Mouse (Mus musculus) hindbrain, embryonic 12.5 days (tissue): ENCODE data around the gene Rgs12. TPM values are rescaled to one million over a fixed set of nuclear protein-coding genes. Genes with fewer than 3 reads are reported as not detected.
A peak's percentile ranks its signal among the peaks of the same experiment; 100 is the strongest.

Experiments used
- ATAC-seq: fragments of 200-750 bp; cut with Nextera tagmentation; 2 replicates; pipeline ENCODE4 v1.8.0; 2017; ENCODE audit warnings: moderate TSS enrichment; ENCODE audit not compliant: low FRiP score
- H3K27ac ChIP-seq: fragments of 300-500 bp; sonication (generic); 2 replicates; pipeline ENCODE4 v1.5.1; 2016; ENCODE audit warnings: mild to moderate bottlenecking
- H3K27me3 ChIP-seq: fragments of 300-500 bp; sonication (generic); 2 replicates; pipeline ENCODE4 v1.6.1; 2016; ENCODE audit warnings: mild to moderate bottlenecking
- H3K36me3 ChIP-seq: fragments of 300-500 bp; sonication (generic); 2 replicates; pipeline ENCODE4 v1.6.1; 2016; ENCODE audit warnings: mild to moderate bottlenecking
- H3K4me1 ChIP-seq: fragments of 300-500 bp; sonication (generic); 2 replicates; pipeline ENCODE4 v1.6.1; 2016
- H3K4me2 ChIP-seq: fragments of 300-500 bp; sonication (generic); replicated peaks from 2 replicates; pipeline ENCODE4 v1.6.1; 2016; ENCODE audit warnings: mild to moderate bottlenecking
- H3K4me3 ChIP-seq: fragments of 300-500 bp; sonication (generic); 2 replicates; pipeline ENCODE4 v1.5.1; 2016; ENCODE audit warnings: mild to moderate bottlenecking
- H3K9ac ChIP-seq: fragments of 300-500 bp; sonication (generic); 2 replicates; pipeline ENCODE4 v1.6.1; 2016; ENCODE audit warnings: mild to moderate bottlenecking, moderate library complexity
- H3K9me3 ChIP-seq: fragments of 300-500 bp; sonication (generic); replicated peaks from 2 replicates; pipeline ENCODE4 v1.6.1; 2016; ENCODE audit warnings: mild to moderate bottlenecking
- WGBS: fragments of 180-500 bp; shearing (Covaris S2); methylation state at CpG from one replicate; pipeline ENCODE4 v1.1.7; 2016; 5-methylcytosine and 5-hydroxymethylcytosine counted together
- polyA plus RNA-seq: library from polyadenylated mRNA; unstranded; fragments of >200 nt; fragmentation: Nextera tagmentation; extraction: Ambion mirVana; gene quantifications from 2 replicates; pipeline ENCODE4 v1.2.1, GENCODE M21; 2016

Gene Rgs12
- polyA plus RNA-seq: 65.3 and 67.3 TPM in 2 replicates

DNA sequence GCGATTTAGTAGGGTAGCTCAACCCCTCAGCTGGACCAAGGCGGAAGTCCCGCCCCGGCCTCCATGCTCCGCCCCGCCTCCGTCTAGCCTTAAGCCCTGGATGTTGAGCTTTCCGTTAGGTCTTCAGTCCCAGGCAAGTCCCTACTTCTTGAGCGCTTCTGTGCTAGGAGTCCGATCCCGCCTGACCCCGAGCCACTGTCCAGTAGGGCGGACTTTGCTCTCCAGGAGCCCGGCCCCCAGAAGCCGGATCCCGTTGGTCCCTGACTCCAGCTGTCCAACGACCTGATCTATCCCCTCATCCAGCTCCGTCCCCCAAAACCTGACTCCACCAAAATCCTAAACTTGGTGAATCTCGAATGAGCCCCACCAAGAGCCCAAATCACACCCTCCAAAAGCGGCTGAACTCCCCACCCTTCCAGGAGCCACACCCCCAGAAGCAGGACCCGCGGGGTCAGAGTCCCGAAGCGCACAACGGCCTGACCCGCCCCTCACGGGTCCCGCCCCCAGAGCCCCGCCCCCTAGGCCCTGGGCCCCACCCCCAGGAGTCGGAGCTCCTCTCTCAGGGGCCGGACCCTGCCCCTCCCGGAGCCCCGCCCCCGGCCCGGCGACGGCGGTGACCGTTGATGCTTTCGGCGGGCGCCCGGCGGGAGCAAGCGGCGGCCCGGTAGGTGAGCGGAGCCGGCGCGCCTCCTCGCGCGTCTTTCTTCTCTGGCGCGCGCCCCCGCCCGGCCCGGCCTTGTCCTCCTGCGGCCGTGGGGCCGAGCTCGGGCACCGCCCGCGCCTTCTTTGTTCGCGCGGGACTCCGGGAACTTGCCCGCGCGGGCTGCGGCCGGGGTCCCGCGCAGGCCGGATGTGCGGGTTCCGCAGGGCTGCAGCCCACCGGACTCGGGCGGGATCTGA is at the start of gene Rgs12:
Rgs12 (plus strand) TSS at position 585 of the 900 bp plus-strand sequence.
- no peaks in the 10 kb centered on the region for H3K27me3 ChIP-seq
- peak within 1 kb of the TSS; percentile 97 for H3K27ac ChIP-seq
- peak within 1 kb of the TSS; percentile 91 for H3K4me3 ChIP-seq
- under 1% methylated on average over 73 of the region's 84 CpGs for WGBS
- peaks cover 8% of the 10 kb centered on the region for H3K9me3 ChIP-seq
- ATAC-seq: peak; percentile 90
- peaks cover 29% of the 10 kb centered on the region for H3K4me1 ChIP-seq
- peak within 1 kb of the TSS; percentile 63 for H3K4me2 ChIP-seq
- H3K9ac ChIP-seq: peak within 1 kb of the TSS; percentile 97
- H3K36me3 ChIP-seq: 0 out of 2 replicates have a peak, but pooled peaks cover 3% of the 10 kb centered on the region

DNA sequence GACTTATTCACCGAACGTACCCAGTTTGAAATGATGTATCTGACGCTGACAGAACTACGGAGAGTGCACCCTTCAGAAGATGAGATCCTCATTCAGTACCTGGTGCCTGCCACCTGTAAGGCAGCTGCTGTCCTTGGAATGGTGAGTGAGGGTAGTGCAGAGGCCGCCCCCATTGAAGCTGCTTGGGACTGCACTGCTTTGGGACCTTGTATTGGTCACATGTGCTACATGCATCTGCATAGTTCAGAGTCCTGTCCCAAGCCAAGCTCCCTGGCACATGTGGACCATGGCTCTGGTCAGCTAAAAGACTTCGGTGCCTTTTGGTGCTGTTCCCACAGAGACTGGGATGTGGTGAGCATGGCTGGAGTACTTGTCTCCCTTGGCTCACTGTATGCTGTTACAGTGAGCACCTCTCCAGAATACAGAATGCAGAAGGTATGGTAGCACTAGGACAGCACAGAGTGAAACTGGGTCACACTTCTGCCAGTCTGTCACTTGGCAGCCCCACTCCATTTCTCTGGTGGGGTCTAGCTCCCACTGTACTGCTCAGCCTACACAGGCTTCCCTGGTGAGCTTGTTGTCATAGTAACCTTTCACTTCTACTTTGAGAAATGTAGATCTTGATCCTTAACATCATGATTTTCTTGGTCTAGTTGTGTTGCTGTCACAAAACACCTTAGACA is 49.3 kb upstream of the Rgs12 start:
- H3K36me3 ChIP-seq: peaks cover 81% of the 10 kb centered on the region
- 94% methylated on average over 6 of the region's 6 CpGs for WGBS
- no peak overlapping the region for H3K4me2 ChIP-seq
- no peak overlapping the region for H3K4me3 ChIP-seq
- H3K27me3 ChIP-seq: no peaks in the 10 kb centered on the region
- H3K9ac ChIP-seq: no peak overlapping the region
- H3K4me1 ChIP-seq: no peaks in the 10 kb centered on the region
- no peak for ATAC-seq
- no peak overlapping the region for H3K27ac ChIP-seq
- no peaks in the 10 kb centered on the region for H3K9me3 ChIP-seq

- Histone ChIP-seq H3K27ac (no peak overlapping the region), H3K4me1 (no peaks in the 10 kb centered on the region), H3K4me3 (no peak overlapping the region), H3K9ac (no peak overlapping the region), H3K9me3 (no peaks in the 10 kb centered on the region), H3K36me3 (peaks cover 88% of the 10 kb centered on the region), H3K4me2 (no peak overlapping the region), H3K27me3 (no peaks in the 10 kb centered on the region)
- no peak for ATAC-seq
Observed at GRCm38 (mm10) chr5:34902371-34902770, 46.9 kb upstream of the Rgs12 start.

- no peak for ATAC-seq
- H3K36me3 ChIP-seq: peaks cover 87% of the 10 kb centered on the region
- 95% methylated on average over 5 of the region's 5 CpGs for WGBS
Observed at GRCm38 (mm10) chr5:34902811-34903385, 46.3 kb upstream of the Rgs12 start.

GRCm38 (mm10) chr5:34904412-34904811 is 44.8 kb upstream of the Rgs12 start:
- H3K4me3 ChIP-seq: no peak overlapping the region
- H3K9me3 ChIP-seq: no peaks in the 10 kb centered on the region
- no peak for ATAC-seq
- no peak overlapping the region for H3K9ac ChIP-seq
- H3K4me2 ChIP-seq: no peak overlapping the region
- peaks cover 86% of the 10 kb centered on the region for H3K36me3 ChIP-seq
- no peak overlapping the region for H3K27ac ChIP-seq
- H3K27me3 ChIP-seq: no peaks in the 10 kb centered on the region
- no peaks in the 10 kb centered on the region for H3K4me1 ChIP-seq

More at GRCm38 (mm10) chr5:34902811-34903385, 46.3 kb upstream of the Rgs12 start:
- Histone ChIP-seq H3K4me2 (no peak overlapping the region), H3K27ac (no peak overlapping the region), H3K9ac (no peak overlapping the region), H3K4me3 (no peak overlapping the region), H3K27me3 (no peaks in the 10 kb centered on the region), H3K4me1 (no peaks in the 10 kb centered on the region), H3K9me3 (no peaks in the 10 kb centered on the region)

GRCm38 (mm10) chr5:34907230-34907629 is 42.0 kb upstream of the Rgs12 start:
- H3K4me1 ChIP-seq: no peaks in the 10 kb centered on the region
- ATAC-seq: no peak
- H3K4me3 ChIP-seq: no peak overlapping the region
- H3K4me2 ChIP-seq: no peak overlapping the region
- peaks cover 78% of the 10 kb centered on the region for H3K36me3 ChIP-seq
- H3K9ac ChIP-seq: no peak overlapping the region
- H3K27me3 ChIP-seq: no peaks in the 10 kb centered on the region
- no peaks in the 10 kb centered on the region for H3K9me3 ChIP-seq
- 92% methylated on average over 4 of the region's 4 CpGs for WGBS
- no peak overlapping the region for H3K27ac ChIP-seq

DNA sequence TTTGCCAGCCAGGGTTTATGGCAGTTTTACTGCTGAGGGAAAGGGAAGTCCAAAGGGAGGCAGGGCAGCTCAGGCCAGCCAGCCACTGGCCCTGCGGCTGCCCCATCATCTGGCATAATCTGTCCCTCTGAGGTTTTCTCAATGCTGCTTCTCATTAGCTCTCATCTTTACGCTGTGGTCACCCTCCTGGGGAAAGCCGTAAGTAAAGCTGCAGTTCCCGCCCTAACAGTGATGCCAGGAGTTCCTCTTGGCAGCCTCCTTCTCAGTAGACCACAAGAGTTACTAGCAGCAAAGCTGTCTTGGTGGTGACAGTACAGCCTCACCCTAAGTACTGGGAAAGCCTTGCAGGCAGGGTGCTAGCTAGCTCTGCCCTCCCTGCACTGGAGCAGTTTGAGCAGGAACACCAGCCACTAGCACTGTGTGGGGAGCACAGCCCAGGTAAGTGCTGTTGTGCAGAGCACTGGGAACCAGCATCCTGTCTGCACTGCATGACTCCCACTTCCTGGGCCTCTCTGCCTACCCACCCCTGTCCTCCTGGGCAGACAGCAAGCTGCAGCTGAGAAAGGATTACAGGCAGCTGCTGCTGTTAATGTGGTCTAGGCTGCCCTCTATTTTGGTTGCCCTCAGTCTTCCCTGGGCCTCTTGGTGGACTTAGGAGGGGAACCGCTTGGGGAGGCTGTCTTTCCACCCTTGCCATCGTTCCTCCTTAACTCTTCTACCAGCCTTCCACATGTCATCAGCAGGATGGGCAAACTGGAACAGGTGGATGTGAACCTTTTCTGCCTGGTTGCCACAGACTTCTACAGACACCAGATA is 41.1 kb upstream of the Rgs12 start, which contains the start of gene Msantd1:
Msantd1 (plus strand) TSS at position 103 of the 816 bp plus-strand sequence.
- Histone ChIP-seq H3K9ac (no peak within 1 kb of the TSS; the same call in 1 of the 2 replicates), H3K36me3 (peaks cover 73% of the 10 kb centered on the region), H3K27me3 (no peaks in the 10 kb centered on the region), H3K4me2 (no peak within 1 kb of the TSS), H3K9me3 (no peaks in the 10 kb centered on the region), H3K27ac (0 out of 2 replicates have a peak within 1 kb of the TSS, but pooled peaks have one; percentile 8), H3K4me3 (no peak within 1 kb of the TSS), H3K4me1 (no peaks in the 10 kb centered on the region)
- no peak for ATAC-seq
- WGBS: 85% methylated on average over 6 of the region's 6 CpGs

GRCm38 (mm10) chr5:34908726-34909633 is 40.3 kb upstream of the Rgs12 start:
- Histone ChIP-seq H3K27me3 (no peaks in the 10 kb centered on the region), H3K36me3 (peaks cover 68% of the 10 kb centered on the region), H3K27ac (no peak overlapping the region), H3K4me1 (no peaks in the 10 kb centered on the region), H3K9me3 (no peaks in the 10 kb centered on the region), H3K4me2 (no peak overlapping the region), H3K9ac (no peak overlapping the region), H3K4me3 (no peak overlapping the region)
- 82% methylated on average over 9 of the region's 9 CpGs for WGBS
- ATAC-seq: no peak

DNA sequence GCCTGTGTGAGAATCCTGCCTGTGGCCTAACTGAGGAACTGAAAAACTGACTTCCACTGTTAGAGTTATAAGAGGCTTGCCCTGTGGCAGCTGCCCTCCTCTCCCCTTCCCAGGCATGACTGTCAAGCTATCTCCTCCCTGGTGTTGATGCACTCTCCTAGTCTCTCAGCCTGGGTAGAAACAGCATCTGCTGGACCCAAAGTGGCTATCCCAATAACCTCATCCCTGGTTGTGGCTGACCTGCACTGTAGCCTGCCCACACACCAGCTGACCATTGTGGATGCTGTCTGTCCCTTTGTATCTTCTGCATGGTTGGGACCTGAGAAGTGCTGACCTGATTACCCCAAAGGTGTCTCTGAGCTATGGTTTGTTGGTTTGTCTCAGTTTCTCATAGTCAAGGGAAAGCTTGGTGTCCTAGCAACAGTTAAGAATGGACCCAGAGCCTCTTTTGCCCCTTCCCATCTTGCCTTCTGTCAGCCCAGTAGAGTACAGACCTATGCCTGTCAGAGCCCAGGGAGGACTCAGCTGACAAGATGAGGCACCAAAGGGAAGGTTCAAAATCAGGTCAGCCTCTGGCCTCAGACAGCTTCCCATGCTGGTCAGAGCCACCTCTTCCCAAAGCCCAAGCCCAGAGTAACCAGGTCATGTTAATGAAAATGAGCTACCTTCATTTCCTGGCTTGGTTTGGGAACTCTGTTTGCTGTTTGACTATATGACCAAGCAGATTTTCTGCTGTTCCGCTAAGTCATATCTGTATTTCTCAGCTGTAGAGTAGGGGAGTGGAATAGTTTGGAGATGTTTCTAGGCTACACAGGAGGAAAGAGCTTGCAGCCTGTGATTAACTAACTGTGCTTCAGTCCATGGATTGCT is 39.4 kb upstream of the Rgs12 start:
- H3K36me3 ChIP-seq: peaks cover 59% of the 10 kb centered on the region
- H3K4me2 ChIP-seq: no peak overlapping the region
- WGBS: 97% methylated on average over 1 of the region's 1 CpGs
- no peaks in the 10 kb centered on the region for H3K9me3 ChIP-seq
- H3K27ac ChIP-seq: no peak overlapping the region
- H3K27me3 ChIP-seq: no peaks in the 10 kb centered on the region
- no peak overlapping the region for H3K4me3 ChIP-seq
- H3K9ac ChIP-seq: no peak overlapping the region
- no peaks in the 10 kb centered on the region for H3K4me1 ChIP-seq
- ATAC-seq: no peak

DNA sequence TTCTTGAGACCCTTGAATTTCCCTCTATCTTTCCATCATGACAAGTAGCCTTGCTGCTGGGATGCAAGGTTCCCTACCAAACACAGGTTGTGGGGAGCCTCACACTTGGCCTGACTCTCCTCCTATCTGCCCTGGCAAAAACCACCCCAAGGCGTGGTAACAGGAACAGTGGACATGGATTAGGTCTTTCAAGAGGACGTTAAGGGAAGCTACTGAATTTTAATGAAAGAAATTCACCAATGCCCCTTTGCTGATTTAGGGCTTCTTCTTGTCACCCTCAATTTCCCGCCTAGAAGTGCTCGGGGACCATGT is 38.8 kb upstream of the Rgs12 start:
- H3K27me3 ChIP-seq: no peaks in the 10 kb centered on the region
- no peak overlapping the region for H3K9ac ChIP-seq
- H3K36me3 ChIP-seq: peaks cover 53% of the 10 kb centered on the region
- 86% methylated on average over 4 of the region's 4 CpGs for WGBS
- H3K4me1 ChIP-seq: no peaks in the 10 kb centered on the region
- H3K27ac ChIP-seq: no peak overlapping the region
- ATAC-seq: no peak
- no peak overlapping the region for H3K4me3 ChIP-seq
- H3K4me2 ChIP-seq: no peak overlapping the region
- no peaks in the 10 kb centered on the region for H3K9me3 ChIP-seq
